Mouse (Mus musculus): Measurements from ENCODE around the gene Polh. TPM values are rescaled to one million over a fixed set of nuclear protein-coding genes. Genes with fewer than 3 reads are reported as not detected.

Polh gene
- total RNA-seq, 2 experiments from 2014 or later = 11.4 to 12.5 TPM

DNA sequence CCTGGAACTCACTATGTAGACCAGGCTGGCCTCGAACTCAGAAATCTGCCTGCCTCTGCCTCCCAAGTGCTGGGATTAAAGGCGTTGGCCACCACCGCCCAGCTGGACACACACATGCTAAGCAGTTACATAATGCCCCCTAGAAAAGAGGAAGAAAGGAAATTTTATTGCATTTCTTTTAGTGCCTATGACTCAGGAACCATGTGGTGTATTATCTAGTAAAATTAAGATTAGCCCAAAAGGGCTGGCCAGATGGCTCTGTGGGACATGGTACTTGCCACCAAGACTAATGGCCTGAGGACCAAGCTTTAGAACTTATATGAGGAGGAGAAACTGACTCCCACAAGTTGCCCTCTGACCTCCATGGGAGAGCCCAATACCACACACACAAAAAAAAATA, 62.6 kb downstream of the Polh start:
- intact Hi-C loops (cut with DNase I) = no loop called here

DNA sequence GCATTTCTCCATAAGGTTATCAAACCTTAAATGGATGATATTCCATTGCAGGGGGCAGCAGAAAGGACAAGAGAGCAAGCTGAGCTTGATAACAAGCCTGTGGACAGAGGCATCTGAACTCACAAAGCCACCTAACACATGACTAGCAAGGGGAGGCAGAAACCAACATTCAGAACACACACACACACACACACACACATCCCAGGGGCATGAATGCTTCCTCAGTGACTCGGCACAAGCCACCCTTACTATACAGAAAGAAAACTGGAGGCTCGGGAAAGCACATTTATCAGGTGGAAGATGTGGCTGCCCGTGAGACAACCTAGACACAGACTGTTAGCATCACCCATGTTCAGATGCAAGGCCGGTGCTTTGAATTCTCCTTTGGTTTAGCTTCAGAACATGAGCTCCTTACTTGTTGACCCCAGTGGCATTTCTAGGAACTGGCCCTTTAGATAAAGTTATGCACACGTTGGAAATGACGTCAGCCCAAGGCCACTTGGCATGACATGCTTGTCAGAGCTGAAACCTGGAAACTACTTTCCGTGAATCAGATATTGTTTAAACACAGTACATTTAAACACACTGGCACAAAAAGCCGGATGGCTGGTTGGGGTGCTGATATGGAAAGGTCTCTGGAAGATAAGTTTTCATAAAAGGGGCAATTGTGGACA, 63.7 kb downstream of the Polh start:
- no peak for DNase-seq
- intact Hi-C loops (cut with DNase I) = no loop called here

More for the DNA sequence above, 62.6 kb downstream of the Polh start:
- no peak for DNase-seq

DNA sequence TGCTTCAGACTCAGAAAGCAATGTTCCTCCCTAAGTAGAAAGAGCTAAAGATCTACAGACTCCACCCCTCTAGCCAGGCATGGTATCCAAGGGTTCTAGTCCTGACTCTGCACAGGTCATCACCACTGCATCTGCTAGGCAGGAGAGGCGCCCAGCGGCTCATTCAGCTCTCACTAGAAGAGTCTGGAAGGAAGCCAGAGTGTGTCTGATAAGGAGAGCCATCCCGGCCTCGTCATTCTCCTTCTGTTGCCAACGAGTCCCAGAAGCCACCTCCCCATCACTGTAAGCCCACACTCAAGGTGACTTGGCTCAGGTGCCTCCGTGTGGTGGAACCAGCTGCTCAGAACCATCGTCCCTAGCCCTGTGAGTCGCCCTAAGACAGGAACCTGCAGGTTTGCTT, 69.6 kb downstream of the Polh start:
- intact Hi-C loops (cut with DNase I) = loop anchor here (1.0 to 5.0 kb wide), 2 partner anchors 90 to 401 kb away; partner anchors contain the start of gene 1600014C23Rik
- DNase-seq = no peak

DNA sequence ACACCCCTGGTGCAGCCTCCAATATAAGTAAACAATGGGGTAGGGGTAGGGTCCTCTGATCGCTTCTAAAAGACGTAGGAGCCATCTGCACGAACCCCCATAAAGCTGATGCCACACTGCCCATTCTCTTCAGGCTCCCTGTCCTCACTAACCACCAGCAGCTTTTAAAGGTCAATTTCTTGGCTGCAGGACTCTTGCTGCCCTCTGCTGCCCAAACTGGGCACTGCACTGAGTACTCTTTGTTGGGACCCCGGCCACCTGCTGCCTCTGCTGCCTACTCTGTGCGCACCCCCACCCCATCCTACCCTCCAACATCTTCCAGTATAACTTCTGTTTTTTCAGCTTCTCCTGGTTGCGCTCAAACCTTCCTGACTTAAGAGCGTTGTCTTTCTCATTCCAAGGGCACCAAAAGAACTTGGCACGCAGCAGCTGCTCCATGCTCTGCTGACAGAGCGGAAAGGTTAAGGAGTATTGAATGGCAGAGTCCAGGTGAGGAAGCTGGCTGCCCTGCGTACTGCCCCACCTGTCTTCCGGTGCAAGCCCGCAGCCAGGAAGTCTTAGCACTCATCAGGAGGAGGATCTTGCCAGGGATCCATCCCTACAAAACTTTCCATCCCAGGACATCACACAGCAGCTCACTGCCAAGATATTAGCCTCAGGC, 70.3 kb downstream of the Polh start:
- DNase-seq = peak; percentile 59 to 80
- intact Hi-C loops (cut with DNase I) = loop anchor here (5.0 kb wide), 1 partner anchor 400 kb away; the partner anchor contains the start of gene 1600014C23Rik

DNA sequence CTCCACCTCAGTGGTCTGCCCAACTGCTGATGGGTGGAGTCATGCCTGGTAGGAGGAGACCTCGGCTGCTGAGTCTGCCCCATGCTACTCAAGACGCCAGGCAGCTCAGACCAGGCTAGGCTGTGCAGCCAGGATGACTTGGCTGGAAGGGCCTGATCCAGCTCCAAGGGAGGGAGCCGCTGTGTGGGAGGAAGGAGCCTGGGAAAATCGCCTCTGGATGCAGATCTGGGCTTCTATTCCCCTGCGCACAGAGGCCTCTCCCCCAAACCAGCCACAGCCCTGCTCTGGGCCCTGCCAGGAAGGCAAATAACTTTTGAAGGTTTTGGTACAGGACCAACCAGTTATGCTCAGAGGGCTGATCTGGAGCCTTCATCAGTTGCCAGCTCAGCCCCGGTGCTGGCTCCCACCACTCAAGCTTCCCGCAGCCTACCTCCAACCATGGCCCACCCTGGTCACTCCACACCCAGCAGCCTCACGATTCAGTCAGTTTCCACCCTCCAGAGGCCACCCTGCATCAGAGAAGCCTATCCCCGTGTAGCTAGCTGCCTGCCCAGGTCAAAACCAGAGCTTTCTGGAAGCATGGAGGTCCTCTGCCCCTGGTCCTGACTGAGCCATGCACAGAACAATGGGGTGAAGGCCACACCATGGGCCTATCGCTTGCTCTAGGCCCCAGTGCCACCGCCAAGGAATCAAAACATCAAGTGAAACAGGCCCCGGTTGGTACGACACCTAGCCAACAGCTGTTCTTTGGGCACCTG, 72.5 kb downstream of the Polh start:
- intact Hi-C loops (cut with DNase I) = loop anchor here (5.0 kb wide), 1 partner anchor 398 kb away; the partner anchor contains the start of gene 1600014C23Rik
- DNase-seq = peak; percentile 64 to 76

GRCm38 (mm10) chr17:46127814-46128493, 74.5 kb downstream of the Polh start:
- no peak for DNase-seq
- intact Hi-C loops (cut with DNase I) = no loop called here

GRCm38 (mm10) chr17:46126608-46127007, 75.8 kb downstream of the Polh start:
- intact Hi-C loops (cut with DNase I) = no loop called here
- DNase-seq = no peak

DNA sequence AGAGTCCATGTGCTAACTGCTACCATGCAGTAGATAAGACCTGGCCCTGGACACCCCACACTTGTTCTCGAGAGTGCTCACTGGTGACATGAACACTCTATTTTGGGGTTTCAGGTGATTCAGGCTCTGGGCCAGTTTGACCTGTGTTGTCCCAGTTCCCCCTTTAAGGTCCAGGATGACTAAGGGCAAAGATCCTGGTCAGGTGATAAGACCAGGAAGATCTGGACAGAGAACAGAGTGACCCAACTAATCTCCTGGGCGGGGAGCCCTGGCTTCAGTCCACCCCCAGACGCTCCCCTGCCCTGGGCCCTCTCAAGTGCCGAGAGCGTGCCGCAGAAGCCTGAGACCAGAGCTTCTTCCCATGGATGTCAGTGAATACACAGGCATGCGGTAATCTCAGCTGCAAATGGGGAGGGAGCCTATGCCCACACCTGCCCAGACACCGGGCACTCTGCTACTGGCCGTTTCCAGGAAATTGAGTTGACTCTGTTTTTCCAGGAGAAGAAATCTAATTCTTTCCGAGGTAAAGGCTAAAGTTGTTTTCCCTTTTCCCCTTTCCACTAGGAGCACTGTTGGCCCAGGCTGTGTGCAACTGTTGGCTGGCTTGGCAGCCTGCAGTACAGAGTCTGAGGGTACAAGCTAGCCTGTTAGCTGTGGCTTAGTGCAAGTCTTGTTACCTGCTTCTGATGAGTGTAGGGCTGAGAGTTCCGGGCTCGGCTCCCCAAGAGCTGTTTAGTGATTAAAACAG, 78.3 kb downstream of the Polh start:
- intact Hi-C loops (cut with DNase I) = no loop called here
- no peak for DNase-seq

GRCm38 (mm10) chr17:46123285-46123684, 79.2 kb downstream of the Polh start:
- intact Hi-C loops (cut with DNase I) = no loop called here
- DNase-seq = no peak

GRCm38 (mm10) chr17:46122791-46123190, 79.7 kb downstream of the Polh start:
- intact Hi-C loops (cut with DNase I) = no loop called here
- no peak for DNase-seq

Small RNAs within 50 kb of the gene (microRNA-seq; reads per million reads assigned to microRNA genes)
- 0 to 0.72 reads per million in 2 experiments for gene Mir693

Other genes with a start within 250 kb of the Polh start
- gene Vegfa, start 170.3 kb downstream of the Polh start, total RNA-seq (2021) = 100 to 1,000 TPM; 137 to 152 TPM
- gene Mrps18a, start 91.7 kb downstream of the Polh start, total RNA-seq (2021) = 10 to 100 TPM; 78.0 to 84.1 TPM
- under 1 TPM; 0.28 to 0.54 TPM for gene Rsph9, start 58.4 kb downstream of the Polh start, total RNA-seq (2021)
- gene Mad2l1bp, start 49.1 kb downstream of the Polh start, total RNA-seq (2021) = 10 to 100 TPM; 17.1 to 19.8 TPM
- gene Gtpbp2, start 41.6 kb downstream of the Polh start, total RNA-seq (2021) = 10 to 100 TPM; 51.3 to 55.1 TPM
- gene Xpo5, start 137 bp upstream of the Polh start, total RNA-seq (2021) = 1 to 10 TPM; 9.3 to 9.9 TPM
- 10 to 100 TPM; 11.8 to 13.5 TPM for gene Polr1c, start 45.4 kb upstream of the Polh start, total RNA-seq (2021)
- gene Yipf3, start 45.4 kb upstream of the Polh start, total RNA-seq (2021) = 10 to 100 TPM; 48.7 to 58.4 TPM
- gene Lrrc73, start 50.9 kb upstream of the Polh start, total RNA-seq (2021) = under 1 TPM; 0.23 to 0.39 TPM
- gene Tjap1, start 80.4 kb upstream of the Polh start, total RNA-seq (2021) = 10 to 100 TPM; 35.4 to 43.6 TPM
- gene Dlk2, start 94.8 kb upstream of the Polh start, total RNA-seq (2021) = under 1 TPM in 1 of 2 experiments, not detected in 1; 0.49 TPM
- gene Abcc10, start 125.7 kb upstream of the Polh start, total RNA-seq (2021) = 1 to 10 TPM; 2.2 to 2.5 TPM
- 10 to 100 TPM; 10.2 to 11.6 TPM for gene Zfp318, start 181.1 kb upstream of the Polh start, total RNA-seq (2021)
- under 1 TPM; 0.38 to 0.39 TPM for gene Crip3, start 226.3 kb upstream of the Polh start, total RNA-seq (2021)
- gene Slc22a7, start 235.8 kb upstream of the Polh start, total RNA-seq (2021) = not detected